Mouse (Mus musculus): ENCODE data around the gene Ace3.

DNA sequence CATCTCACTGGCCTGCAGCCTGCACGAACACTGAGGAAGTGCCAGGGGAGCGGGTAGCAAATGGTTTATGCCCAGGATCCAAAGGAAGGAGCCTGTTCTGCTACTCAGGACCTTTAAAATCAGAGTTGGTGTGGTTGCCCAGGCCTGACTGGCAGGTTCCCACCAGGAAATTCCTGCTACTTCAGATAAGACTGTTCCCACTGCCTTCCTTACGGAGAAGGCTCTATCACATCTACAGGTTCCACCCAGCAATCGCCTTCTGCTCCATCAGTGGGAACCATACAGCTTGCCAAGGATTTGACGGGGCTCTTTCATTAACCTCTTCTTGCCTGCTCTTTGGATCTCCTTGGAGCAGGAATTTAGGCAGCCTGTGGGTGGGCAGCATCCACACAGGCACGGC lies 7.0 kb upstream of the Ace3 start:
- no peak for TF ChIP-seq POLR2A (IDR thresholded peaks at IDR 0.05; ENCODE audit: borderline replicate concordance, extremely low read depth, insufficient read depth, insufficient read length, poor library complexity, severe bottlenecking)
- no peak for TF ChIP-seq CTCF (IDR thresholded peaks at IDR 0.05; ENCODE audit: borderline replicate concordance, extremely low read depth, insufficient read depth, insufficient read length)
